Mouse (Mus musculus) lung, postnatal 36 days (tissue): ENCODE results near the gene Ampd2.

Experiments used
- DNase-seq: peaks from one replicate; pipeline ENCODE4 v3.0.0; 2022; ENCODE audit warnings: mixed read lengths

Ampd2 gene

DNA sequence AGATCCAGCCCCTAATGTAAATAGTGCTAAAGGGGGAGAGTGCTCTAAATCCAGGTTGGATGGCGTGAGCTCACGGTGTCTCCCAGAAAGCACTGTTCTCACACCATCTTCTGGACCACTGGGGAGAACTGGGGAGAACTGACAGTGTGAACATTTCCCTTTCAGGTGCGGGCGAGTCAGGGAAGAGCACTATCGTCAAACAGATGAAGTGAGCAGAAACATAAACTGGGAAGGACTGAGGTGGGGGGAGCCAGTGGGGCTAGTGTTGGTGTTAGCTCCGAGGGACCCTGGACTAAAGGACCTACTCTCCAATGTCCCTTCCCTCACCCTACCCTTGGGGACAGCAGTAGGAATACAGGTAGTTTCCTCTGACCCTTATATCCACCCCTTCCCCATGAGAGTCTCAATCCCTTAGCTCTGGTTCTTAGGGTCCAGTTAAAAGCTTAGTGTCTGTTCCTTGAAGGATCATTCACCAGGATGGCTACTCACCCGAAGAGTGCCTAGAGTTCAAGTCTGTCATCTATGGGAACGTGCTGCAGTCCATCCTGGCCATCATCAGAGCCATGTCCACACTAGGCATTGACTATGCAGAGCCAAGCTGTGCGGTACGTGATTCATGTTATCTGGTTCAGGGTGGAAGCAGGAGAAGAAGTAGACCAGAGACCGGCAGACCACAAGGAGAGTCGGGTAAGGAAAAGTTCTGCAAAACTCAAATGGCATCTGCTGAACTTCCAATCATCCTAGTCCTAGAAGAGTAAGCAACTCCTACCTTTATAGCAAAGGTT is 8.7 kb upstream of the Ampd2 start:
- DNase-seq: no peak

DNA sequence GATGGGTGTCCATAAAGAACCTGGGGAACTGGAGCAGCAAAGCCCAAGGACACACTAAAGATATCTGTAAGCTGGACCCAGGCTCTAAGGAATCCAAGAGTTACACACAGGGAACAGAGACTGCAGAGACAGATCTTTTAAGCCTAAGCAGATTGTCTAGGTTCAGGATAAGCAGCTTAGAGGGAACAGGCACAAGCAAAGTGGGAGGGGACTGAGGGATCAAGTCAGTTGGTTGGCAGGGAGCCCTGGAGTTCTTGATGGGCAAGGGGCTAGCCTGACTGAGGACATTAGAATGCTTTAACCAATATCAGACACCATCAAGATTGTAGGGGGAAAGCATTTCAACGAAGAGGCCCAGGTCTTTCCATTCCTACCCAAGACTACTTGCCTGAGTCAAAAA is 7.7 kb upstream of the Ampd2 start:
- no peak for DNase-seq

GRCm38 (mm10) chr3:108093306-108093705 is 6.9 kb upstream of the Ampd2 start:
- DNase-seq: no peak

GRCm38 (mm10) chr3:108092536-108093115 is 6.2 kb upstream of the Ampd2 start, which contains the start of gene Gnat2:
Gnat2 (plus strand) TSS chr3:108092789.
- no peak for DNase-seq

GRCm38 (mm10) chr3:108092030-108092429 is 5.6 kb upstream of the Ampd2 start:
- no peak for DNase-seq

- DNase-seq: no peak
These were observed 4.1 kb upstream of the Ampd2 start for GRCm38 (mm10) chr3:108090561-108090960.

DNA sequence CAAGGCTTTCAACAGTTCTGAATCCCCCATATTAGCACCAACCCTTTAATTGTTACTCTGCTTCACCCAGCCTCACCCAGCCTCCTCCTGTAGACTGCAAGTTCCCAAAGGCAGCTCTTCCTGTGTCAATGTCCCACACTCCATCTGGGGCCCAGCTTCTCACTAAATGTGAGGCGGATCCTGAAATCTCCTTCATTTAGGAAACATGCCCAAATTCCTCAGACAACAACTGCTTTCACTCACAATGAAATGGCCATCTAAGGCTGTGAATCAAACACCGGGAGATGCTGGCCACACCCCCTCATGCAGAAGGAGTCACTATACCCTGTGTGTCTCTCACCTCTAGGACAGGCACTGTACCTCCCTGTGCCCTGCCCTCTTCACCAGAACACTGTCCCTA is 3.5 kb upstream of the Ampd2 start:
- no peak for DNase-seq

DNA sequence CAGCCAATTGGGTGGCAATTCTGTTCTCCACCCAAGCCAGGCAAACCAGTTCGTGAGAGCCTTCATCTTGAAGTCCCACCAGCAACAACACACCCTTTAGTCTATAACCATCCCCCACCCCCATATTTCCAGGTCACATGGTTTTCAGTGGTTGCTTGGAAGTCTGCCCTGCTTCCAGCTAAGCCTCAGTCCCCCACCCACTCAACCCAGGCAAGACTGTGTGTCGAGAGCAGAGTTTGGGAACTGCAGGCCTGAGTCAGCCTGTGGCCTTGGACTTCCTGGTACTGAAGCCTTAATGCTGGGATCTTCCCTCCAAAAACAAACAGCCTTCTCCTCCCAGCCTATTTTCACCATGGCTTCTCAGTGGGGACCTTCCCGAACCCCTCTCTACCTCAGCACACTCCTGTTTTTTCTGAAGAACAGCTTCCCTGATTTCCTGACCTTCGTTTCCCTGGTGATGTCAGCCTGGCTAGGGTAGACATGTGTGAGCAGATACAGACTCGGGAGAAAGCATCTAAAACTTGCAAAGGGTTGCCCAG is 2.5 kb upstream of the Ampd2 start:
- no peak for DNase-seq

GRCm38 (mm10) chr3:108087329-108087728 is 878 bp upstream of the Ampd2 start:
- DNase-seq: no peak

- peak; percentile 87 for DNase-seq
These were observed 556 bp downstream of the Ampd2 start for GRCm38 (mm10) chr3:108085721-108086469.

DNA sequence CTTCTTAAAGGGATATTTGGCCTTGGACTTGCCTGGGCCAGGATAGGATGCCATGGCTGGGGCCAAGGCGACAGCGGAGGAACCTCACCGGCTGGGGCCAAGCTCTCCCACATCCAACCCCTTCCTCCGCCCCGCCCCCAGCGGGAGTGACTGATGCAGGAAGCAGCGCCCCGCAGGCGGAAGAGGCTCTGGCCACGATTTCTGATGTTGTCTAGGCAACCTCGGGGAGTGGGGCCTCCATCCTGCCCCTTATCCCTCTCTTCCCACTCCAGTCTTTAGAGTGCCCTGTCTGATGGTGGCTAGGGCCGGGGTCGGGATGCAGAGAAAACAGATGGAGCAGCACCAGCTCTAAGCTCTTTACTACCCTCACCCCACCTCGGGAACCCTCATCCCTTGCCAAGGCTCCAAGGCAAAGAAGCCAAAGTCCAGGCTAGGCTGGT is 1.1 kb downstream of the Ampd2 start:
- peak; percentile 97 for DNase-seq

- DNase-seq: no peak
These were observed 1.6 kb downstream of the Ampd2 start for GRCm38 (mm10) chr3:108084767-108085270.

- no peak for DNase-seq
These were observed 2.5 kb downstream of the Ampd2 start for GRCm38 (mm10) chr3:108083904-108084407.

DNA sequence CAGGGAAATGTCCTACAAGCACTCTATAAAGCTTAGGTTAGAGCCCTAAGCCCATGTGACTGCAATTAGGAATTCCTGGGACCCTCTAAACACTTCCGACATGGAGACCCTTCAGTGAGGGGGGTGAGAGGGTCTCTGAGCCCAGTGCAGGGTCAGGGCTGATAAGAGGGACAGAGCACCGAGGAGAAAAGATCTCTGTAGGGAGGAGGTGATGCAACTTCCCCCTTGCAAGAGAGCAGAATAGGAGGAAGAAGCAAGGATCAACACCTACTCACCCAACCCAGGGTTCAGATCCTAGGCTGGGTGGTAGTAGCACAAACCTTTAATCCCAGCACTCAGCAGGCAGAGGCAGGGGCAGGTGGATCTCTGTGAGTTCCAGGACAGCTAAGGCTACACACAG is 3.3 kb downstream of the Ampd2 start:
- DNase-seq: peak; percentile 22

- DNase-seq: no peak
These were observed 4.1 kb downstream of the Ampd2 start for GRCm38 (mm10) chr3:108082251-108082875.

DNA sequence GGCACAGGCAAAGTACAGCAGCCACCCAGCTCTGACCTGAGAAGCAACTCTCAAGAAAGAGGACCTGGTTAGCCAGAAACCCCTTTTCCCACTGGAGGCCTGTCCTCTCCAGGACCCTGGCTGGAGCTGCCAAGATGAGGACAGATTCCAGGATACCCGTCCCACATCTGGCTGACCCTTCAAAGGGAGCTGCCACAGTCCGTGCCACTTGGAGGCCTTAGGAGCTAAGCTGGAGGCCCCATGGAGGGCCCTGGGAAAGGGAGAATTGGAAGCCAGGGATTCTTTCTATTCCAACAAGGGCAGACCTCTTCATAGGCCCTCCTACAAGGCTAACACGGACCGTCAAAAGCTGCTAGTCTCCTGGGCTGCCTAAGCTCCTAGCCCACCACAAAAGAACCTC is 4.8 kb downstream of the Ampd2 start:
- no peak for DNase-seq

DNA sequence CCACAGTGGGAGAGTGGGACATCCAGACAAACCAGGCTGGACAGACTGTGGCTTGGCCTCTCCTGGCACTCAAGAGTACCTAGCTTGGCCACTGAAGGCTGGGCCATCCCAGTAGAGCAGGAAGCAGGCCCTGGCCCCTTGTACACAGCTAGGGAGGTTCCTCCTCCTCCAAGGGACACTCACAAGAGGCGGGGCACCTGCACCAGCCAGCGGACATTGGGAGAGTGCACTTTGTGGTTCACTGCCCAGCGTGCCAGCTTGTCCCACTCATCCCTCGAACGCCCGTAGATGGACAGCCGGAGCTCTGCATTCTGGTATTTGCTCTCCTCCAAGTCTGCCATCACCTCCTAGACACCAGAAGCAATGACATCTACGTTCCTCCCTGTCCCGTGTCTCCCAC is 9.6 kb downstream of the Ampd2 start:
- no peak for DNase-seq

DNA sequence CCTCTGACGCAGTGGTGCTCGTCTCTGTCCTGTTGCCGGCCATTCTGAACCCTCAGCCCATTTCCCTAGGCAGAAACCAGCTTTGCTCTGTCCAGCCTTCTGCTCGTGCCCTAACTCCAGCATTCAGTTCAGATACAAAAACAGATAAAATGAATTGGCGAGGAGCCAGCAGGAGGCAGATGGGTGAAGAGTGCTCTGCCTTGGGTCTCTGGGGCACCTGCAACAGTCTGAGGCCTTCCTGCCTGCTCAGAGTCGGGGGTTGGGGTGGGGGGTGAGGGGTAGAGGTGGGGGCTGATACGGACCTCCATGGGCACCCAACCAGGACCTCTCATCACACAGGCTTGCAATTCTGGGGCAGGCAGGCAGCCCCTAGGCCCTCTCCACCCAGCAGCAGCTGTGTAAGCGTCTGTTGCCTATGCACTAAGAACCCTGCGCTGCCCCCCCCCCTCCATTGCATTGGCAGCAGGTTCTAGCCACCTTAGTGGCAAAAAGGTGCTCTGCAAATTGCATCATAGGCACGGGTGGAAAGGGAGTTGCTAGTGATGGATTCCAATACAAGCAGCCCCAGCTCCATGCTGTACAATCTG is 13.4 kb downstream of the Ampd2 start:
- DNase-seq: no peak

- DNase-seq: peak; percentile 84
These were observed 15.9 kb downstream of the Ampd2 start for GRCm38 (mm10) chr3:108070295-108071293.

GRCm38 (mm10) chr3:108069231-108069870 is 17.1 kb downstream of the Ampd2 start:
- DNase-seq: no peak
